Mouse (Mus musculus) T-cell, adult 2 months (primary cell): Measurements from ENCODE around the gene Mef2c.

ENCODE experiments used
- DNase-seq: peaks from one replicate; pipeline ENCODE4 v3.0.0; 2022; ENCODE audit warnings: low spot score

Mef2c gene

DNA sequence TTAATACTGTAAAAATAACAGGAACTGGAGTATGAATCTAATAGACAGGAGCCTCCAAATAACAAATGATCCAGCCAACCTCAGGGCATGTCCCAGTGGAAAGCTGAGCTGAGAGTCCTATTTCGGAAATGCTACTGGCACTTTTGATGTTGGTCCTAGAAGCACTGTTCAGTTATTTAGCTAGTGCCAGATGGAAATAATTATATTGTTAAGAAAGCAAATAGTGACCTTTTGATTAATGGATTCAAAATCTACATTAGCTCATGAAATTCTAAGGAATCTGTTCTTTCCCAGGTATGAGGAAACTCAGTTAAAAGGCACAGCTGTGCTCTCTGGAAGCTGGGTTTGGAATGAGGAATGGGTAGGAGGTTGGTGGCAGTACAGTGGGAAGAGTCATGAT is 108.4 kb downstream of the Mef2c start:
- DNase-seq: no peak

- DNase-seq: no peak
These were observed 112.0 kb downstream of the Mef2c start for GRCm38 (mm10) chr13:83615875-83616274.

DNA sequence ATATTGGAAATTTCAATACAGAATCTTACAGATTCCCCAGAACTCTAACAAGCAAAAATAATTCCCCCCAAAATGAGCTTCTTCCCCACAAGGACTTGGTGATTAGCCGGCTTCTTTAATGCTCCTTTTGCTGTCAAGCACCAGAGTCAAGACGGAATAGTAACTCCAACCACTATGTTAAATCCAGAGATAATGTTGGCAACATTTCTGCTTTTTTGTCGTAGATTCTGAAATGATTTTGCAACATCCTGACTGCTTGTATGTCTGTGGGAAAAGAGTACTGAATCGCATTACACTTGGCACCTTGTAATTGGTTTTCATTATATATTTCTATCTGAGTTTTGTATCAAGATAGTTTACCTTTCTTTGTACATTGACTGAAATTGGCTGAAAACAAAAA is 120.8 kb downstream of the Mef2c start:
- DNase-seq: no peak

DNA sequence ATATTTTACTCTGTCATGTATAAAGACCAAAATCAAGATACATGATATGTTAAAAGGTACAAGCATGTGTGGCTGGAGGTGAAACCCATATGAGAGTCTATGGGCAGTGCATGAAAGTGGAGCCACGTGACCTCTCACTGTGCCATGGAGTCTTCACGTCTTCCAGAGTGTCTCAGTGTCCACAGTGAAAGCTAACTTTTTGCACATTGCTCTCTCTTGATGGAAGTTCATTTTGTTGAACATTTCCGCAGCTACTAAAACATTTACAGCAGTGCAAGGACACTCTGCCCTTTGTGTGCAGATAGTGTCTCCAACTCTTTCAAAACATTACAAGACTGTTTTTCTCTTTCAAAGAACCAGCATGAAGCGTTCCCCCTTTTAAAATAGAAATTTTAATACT is 123.6 kb downstream of the Mef2c start:
- DNase-seq: no peak

DNA sequence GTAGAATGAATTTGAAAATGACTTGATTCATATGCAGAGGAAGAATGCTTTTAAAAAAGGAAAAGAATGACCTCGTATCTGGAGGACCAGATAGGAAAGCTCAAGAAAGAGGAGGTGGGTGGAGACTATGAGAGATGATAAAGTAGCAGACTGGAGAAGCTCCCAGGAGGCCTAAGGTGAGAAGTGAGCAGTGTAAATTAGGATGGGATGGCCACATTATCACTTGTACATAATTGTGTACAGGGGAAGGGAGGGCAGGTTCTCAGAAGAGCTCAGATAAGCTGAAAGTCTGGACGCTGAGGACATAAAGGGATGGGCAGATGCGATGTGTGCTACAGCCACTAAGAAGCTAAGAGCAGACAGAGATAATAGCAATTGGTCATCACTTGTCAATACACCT is 124.3 kb downstream of the Mef2c start:
- DNase-seq: no peak

DNA sequence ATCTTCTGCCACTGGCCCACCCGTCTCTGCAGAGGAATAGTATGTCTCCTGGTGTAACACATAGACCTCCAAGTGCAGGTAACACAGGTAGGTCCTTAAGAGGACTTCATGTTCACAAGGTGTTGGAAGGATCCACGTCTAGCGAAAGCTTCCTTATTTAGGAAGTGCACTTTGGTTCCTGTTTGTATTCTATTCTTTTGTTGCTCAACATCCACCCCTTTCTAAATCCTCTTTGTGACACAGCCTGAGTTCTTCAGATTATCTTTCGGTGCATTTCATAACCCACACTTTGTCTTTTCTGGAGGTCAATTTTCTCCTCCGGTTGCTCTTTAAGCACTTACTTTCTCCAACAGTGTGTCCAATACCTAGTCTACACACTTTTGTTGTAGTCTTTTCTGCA is 129.3 kb downstream of the Mef2c start:
- no peak for DNase-seq

DNA sequence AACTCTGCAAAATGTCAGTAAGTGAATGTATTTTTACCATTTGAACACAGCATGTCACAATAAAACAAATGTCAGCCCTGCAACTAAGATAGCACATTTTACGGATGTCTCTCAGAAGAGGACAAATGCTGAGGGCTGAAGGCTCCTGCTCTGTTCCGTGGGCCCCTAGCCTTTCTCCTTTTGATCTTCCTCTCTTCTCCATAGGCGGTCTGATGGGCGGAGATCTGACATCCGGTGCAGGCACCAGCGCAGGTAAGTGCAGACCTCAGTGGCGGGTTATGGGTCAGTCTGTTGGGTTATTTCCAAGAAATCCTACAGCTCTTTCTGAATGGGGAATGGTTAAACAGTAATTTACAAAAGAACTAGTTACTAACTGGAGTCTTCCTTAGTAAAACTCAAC is 131.4 kb downstream of the Mef2c start:
- no peak for DNase-seq

GRCm38 (mm10) chr13:83637666-83638065 is 133.8 kb downstream of the Mef2c start:
- no peak for DNase-seq

- DNase-seq: no peak
These were observed 134.9 kb downstream of the Mef2c start for GRCm38 (mm10) chr13:83638735-83639134.

DNA sequence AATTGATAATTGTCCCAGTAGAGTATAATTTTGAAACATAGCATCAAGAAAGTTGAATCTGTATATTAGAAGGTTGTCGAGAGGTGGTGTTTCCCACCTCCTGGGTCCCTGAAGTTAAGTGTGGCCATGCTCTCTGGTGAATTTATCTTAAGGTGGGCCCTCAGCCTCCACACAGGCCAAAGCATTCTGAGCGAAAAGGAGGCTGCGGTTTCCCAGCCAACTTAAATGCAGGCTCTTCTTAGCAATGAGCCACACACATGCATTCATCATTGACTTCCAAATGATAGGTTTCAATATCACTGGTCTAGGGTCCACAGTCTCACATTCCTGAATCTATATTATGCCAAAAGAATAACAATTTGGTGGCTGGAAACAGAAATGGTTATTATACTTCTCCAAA is 145.2 kb downstream of the Mef2c start:
- no peak for DNase-seq

GRCm38 (mm10) chr13:83649795-83650476 is 146.1 kb downstream of the Mef2c start:
- DNase-seq: no peak

DNA sequence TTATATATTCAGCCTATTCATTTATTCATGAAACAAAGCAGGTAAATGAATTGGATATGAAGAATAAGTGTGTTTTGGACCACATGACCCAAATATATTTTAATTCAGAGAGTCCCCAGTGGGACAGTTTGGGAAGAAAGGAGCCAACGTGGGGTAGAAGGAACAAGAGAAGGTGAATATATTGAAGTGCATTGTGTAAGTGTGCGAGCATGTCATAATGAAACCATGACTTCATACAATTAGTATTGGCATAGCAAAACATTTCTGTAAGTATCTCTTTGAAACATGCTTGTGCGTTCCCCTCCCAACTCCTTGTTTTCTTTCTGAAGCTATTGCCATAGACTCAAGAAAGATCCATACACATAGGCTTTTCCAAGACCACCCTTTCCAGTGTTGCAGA is 147.0 kb downstream of the Mef2c start:
- no peak for DNase-seq

- DNase-seq: no peak
These were observed 148.2 kb downstream of the Mef2c start for GRCm38 (mm10) chr13:83651941-83652548.

- DNase-seq: no peak
These were observed 148.7 kb downstream of the Mef2c start for GRCm38 (mm10) chr13:83652560-83652959.

DNA sequence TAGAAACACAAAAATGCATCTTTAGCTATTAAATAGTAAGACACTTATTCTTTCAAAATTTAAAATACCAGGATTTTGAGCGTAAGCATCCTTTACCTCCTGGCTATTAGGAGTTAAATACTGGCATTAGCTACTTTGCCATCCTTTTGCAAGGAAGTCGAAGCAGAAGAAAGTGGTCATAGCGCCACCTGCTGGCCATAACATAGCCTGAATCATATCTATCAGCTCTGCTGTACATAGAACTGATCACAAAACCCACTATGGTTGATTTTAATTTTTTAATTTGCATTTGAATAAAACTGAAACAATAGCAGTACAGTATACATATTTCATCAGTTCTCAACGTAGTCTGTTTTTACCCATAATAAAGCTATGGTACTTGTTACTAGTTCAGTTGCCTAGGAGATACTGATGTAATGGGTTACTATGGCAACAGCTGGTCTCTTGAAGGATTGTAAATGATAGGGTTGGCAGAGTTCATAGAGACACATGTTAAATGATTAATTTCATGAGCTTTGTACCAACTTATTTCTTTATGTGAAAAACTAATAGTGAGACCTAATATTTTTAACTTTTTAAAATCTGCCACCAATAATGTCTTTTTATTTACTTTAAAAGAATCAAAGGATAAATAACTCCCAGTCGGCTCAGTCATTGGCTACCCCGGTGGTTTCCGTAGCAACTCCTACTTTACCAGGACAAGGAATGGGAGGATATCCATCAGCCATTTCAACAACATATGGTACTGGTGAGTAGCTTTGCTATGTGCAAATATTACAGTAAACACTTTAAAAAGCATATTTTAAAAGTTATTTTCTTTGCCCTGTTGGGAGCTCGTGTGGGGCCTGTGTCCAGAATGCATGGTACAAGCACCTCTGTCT is 151.3 kb downstream of the Mef2c start:
- peak; percentile 38 for DNase-seq

DNA sequence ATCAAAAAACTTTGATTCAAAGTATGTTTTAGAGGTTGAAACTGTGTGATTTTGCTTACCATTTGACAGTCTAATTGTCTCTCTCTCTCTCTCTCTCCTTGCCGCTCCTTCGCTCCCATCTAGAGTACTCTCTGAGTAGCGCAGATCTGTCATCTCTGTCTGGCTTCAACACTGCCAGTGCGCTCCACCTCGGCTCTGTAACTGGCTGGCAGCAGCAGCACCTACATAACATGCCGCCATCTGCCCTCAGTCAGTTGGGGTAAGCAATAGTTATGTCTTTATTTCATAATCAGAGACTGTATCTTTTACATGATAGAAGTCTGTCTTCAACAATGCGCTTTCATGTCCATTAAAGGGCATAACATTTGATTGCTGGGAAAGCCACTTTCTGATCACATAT is 152.3 kb downstream of the Mef2c start:
- no peak for DNase-seq

DNA sequence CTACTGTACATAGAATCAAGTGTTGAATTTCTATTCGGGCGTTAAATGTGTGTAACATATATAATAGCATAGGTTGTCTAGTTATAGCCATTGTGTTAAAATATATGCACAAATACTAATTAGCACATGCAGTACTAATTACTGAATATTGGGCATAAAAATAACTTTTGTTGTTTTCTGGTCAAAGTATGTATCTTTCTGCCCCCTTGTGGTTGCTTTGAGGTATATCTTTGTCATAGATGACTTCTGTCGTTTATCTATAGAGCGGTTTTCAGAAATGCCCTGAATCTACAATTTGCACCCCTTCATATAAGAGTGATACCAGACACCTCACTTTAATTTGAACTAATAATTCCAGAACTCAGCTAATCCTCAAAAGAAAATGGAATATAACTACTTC is 152.9 kb downstream of the Mef2c start:
- DNase-seq: no peak

- DNase-seq: no peak
These were observed 156.9 kb downstream of the Mef2c start for GRCm38 (mm10) chr13:83660722-83661121.

GRCm38 (mm10) chr13:83661166-83661565 is 157.3 kb downstream of the Mef2c start:
- DNase-seq: no peak

GRCm38 (mm10) chr13:83662089-83662551 is 158.3 kb downstream of the Mef2c start:
- no peak for DNase-seq

DNA sequence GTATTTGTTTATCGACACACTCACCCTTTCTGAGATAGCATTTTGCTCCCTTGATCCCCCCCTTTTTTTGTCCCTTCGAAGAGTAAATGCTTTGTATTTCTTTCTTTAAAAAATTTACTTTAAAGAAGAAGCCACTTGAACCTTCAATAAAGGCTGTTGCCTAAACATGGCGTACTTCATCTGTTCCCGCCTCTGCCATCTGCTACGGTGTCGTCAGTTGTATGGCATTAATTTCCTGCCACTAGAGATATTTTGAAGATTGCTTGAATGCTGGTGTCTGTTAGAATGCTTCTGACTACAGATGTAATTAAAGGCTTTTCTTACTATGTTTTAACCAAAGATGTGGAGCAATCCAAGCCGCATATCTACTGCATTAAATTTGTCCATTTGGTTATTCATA is 162.3 kb downstream of the Mef2c start:
- no peak for DNase-seq

DNA sequence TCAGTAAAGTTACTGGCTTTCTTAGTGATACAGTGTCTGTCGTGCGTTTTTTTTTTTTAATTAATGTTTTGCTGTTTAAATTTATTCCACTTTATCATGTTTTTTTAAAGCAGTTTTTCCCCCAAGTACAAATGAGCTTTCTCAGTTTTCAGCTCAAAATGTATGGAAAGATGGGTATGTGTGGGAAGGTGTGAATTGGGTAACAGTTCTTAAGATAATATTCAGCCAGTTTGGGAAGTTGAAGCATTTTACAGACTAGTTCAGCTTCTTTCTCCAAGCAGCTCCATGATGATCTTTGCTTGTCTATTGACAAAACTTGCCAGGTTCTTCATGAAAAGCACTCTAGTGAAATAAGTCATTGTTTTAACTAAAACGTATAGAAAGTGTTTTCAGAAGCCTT is 163.2 kb downstream of the Mef2c start:
- no peak for DNase-seq

DNA sequence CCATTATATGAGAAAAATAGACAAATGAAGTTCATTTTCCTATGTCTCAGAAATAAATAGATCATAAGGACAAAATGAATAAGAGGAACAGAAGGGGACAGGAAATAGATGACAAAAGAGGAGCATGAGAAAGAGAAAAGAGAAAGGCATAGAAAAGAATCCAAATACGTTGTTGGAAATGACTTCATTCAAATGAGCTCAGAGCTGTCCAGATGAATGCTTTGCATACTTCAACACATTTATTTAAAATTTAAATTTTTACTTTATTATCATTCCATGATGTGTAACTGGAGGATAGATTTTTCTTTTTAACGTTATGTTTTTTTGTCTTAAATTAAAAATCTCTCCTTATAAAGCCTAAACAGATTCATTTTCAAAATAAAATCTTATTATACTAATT is 203.8 kb downstream of the Mef2c start:
- no peak for DNase-seq
